Mouse (Mus musculus): ENCODE results near the gene Nr1h2.

DNA sequence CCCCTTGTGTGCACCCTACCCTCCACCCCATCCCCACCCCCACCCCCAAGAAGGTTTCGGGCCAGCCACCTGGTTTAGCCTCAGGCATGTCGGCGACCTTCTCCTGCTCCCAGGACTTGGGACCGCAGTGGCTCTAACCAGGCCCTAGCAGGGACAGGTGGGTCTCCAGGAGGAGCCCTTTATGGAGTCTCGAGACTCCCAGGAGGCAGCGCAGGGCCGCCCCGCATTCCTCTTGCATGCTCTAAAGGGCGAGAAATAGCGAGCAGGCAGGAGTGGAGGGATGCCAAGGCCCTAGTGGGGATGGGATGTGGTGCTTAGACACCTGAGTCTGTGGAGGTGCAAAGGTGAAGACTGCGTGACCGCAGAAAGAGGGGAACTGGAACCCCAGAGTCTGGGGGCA, 29.2 kb downstream of the Nr1h2 start, which contains the start of gene Mybpc2:
- TF ChIP-seq CTCF (IDR thresholded peaks at IDR 0.05; ENCODE audit: borderline replicate concordance, extremely low read depth, insufficient read depth, insufficient read length) (no peak), POLR2A (IDR thresholded peaks at IDR 0.05; ENCODE audit: borderline replicate concordance, extremely low read depth, insufficient read depth, insufficient read length, poor library complexity, severe bottlenecking) (no peak)
